Mouse (Mus musculus) mouse embryonic stem cell (cell line): ENCODE results near the gene Pde11a.

Experiments used
- in situ Hi-C, 2 experiments: fragments of 300-500 bp; cut with MboI; formaldehyde crosslinking; loops; 1 replicate in 1 of 2; 3 replicates in 1 of 2; pipeline ENCODE4 v1.14.3; 2019 to 2020; ENCODE audit warnings: low sequenced_read_pairs in 2 of 2, low pct_unique_long_range_greater_than_20kb in 1 of 2, mixed read lengths in 1 of 2; ENCODE audit not compliant: unreplicated experiment in 1 of 2

Pde11a gene

DNA sequence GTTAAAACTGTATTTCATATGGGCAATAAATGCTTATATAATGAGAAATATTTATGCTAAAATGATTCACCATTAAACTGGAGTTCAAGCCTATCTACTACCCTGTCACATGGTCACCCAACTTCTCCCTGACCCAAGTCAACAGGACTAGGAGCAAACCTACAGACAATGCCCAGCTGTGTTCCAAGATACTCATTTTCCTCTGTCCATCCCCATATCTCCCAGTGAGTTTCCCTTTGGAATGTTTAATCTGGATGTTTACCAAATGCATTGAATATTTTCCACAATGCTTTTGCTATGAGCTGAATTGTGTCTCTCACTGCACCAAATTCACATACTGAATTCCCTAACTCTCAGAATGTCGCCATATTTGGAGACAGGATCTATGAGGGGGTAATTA is 221.4 kb downstream of the Pde11a start:
- in situ Hi-C loops, result no loop called here

DNA sequence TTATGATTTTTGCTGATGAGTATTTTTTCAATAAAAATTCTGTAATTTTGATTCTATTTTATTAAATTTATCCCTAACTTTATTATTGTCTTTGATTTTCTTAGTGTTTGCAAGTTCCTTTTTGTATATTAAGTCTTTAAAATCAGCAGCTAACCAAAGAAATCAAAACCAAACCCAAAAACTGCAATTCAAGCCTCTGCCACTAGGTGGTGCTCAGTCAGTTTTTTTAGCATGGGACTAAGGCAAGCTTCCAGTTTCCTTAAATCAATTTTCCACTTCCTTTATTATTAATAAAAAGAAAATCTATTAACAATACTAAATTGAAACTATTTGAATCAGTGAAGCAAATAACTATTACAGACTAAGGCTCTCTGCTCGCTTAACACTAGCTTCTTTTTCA is 222.9 kb downstream of the Pde11a start:
- in situ Hi-C loops, result no loop called here

- in situ Hi-C loops, result no loop called here
Observed at GRCm38 (mm10) chr2:76114734-76115133, 223.8 kb downstream of the Pde11a start.

DNA sequence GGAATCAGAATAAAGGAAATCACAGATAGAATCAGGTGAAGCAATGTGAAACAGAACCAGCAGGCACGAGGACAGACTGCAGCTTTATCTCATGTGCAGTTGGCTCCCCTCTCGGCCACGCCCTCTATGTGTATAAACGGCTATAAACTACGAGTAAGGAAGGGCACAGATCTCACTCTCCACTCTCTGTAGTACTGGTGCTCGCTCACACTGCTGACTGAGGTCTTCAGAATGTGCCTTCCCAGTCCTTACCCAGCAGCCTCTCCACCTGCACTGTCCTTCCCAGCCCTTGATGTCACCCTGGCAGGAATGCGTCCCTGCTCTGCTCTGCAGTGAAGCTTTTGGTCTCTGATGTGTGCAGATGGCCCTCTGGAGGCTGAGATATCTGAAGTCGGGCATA is 228.9 kb downstream of the Pde11a start:
- in situ Hi-C loops, result no loop called here

DNA sequence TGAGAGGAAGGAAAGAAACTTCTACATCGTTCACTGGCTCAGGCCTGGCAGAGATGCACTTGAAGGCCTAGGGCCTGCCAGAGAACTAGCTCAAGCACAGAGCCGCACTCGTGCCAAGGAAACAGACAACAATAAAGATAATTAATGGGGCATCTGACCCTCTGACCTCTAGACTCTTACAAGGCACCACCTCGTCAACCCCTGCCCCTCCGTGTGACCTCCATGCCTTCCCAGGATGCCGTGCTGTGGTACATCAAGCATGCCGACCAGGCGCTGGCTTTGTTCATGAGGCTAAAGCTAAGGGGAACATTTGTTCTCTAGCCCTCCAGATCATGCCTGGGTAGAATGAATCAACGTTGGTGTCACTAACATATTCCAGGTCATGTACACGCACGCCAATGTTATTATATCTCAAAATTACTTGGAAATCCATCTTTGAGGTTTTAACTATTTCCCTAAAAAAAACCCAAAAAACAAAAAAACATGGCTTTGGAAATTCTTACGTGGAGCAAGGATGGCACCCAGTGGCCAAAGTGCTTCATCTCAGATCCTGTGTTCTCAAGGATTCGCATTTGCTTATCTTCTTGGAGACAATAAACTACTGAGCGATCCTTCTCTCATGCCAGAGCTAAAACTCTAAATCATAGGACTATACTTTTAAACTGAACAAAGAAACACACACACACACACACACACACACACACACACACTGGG is 236.5 kb downstream of the Pde11a start:
- in situ Hi-C loops, result no loop called here

DNA sequence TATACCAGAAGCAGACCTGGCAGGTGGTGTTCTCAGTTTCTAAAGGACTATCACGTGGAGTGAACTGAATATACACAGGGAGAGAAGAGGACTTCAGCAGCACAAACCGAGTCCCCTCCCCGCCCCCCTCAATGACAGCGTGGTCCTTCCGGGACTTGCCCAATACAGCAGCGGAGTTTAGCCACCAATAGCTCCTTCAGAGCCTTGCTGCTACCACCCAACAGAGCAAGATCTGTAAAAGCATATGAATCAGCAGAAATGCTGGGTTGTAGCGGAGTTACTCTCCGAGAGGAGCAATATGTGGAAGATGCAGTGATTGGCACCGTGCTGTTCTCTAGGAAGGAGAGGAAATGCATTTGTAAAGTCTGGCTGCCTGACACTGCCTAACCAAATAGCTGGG is 238.0 kb downstream of the Pde11a start:
- in situ Hi-C loops, result no loop called here

- in situ Hi-C loops, result no loop called here
Observed at GRCm38 (mm10) chr2:76099726-76100347, 238.7 kb downstream of the Pde11a start.

DNA sequence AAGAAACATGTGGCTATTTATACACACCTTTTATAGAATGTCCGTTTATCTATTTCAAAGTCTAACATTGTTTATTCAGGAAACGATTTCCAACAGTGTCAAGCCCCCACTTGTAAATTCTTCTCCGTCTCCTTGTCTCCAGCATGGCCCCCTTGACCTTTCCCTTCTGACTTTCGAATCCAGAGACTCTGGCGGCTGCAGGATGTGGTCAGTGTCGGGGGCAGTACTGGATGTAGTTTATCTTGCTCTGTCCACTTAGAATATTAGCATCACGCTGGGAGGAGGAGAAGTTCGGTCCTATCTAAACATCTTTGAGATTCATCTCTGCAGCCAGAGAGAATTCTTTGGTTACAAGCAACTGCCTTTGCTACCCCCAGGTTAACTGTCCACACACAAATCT is 240.2 kb downstream of the Pde11a start:
- in situ Hi-C loops, result no loop called here

DNA sequence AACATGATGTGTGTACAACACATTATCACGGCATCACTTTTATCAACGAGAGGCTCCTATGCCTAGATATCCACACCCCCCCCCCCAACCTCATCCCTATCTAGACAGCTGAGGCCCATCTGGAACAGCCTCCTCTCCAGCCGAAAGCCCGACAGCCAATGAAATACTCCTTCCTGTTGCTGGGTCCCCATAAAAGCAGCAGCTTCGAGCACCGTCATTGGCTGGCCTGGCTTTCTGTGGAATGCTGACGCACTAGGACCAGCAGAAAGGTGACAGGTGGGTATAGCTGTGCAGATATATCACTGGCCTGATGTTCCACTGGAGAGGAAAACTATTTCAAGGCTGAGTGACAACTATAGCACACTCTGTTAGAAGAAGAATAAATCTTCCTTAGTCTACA is 240.7 kb downstream of the Pde11a start:
- in situ Hi-C loops, result no loop called here

- in situ Hi-C loops, result no loop called here
Observed at GRCm38 (mm10) chr2:76097284-76097683, 241.3 kb downstream of the Pde11a start.

- in situ Hi-C loops, result no loop called here
Observed at GRCm38 (mm10) chr2:76095861-76096260, 242.7 kb downstream of the Pde11a start.

- in situ Hi-C loops, result no loop called here
Observed at GRCm38 (mm10) chr2:76090506-76090905, 248.1 kb downstream of the Pde11a start.

- in situ Hi-C loops, result no loop called here
Observed at GRCm38 (mm10) chr2:76088844-76089243, 249.7 kb downstream of the Pde11a start.

- in situ Hi-C loops, result no loop called here
Observed at GRCm38 (mm10) chr2:76088413-76088812, 250.2 kb downstream of the Pde11a start.

DNA sequence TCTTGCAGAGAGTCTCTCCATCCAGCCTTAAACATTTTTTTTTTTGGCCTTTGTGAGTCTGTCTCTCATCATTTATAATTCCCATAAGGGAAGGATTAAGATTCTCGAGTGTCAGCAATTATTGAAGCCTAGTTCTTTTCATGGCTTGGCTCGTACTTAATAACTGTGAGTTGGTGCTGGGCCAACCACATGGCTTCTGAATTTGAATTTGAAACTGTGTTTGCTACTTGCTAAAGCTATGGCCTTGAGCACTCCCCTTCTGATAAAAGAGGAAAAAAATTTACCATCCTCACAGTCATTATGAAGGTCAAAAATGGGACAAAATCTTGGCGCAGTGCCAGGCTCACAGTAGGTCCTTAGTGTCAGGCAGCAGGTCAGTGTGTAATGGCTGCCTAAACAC is 251.4 kb downstream of the Pde11a start:
- in situ Hi-C loops, result no loop called here

GRCm38 (mm10) chr2:76084982-76085381 is 253.6 kb downstream of the Pde11a start:
- in situ Hi-C loops, result no loop called here

GRCm38 (mm10) chr2:76083901-76084300 is 254.7 kb downstream of the Pde11a start:
- in situ Hi-C loops, result no loop called here

DNA sequence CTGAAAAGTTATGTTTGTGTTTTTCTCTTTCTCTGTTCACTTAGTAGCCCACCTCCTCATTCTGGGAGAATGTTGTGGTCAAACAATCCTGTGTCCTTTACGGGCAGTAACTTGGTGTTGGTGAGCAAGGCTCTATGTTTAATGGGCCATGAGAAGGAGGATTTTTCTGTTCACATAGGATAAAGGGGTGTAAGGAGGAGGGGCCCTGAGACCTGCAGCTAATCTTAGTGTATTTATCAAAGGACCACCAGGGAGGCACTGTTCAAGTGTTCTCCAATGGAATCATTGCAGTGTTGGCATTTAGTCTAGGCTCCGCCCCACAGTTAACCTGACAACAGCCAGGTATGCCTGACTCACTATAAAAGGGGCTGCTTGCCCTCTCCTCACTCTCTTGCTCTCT is 255.2 kb downstream of the Pde11a start:
- in situ Hi-C loops, result no loop called here

GRCm38 (mm10) chr2:76081991-76082390 is 256.6 kb downstream of the Pde11a start:
- in situ Hi-C loops, result no loop called here

GRCm38 (mm10) chr2:76080549-76080948 is 258.0 kb downstream of the Pde11a start:
- in situ Hi-C loops, result no loop called here
